Mouse (Mus musculus): ENCODE data around the gene Fads3. TPM values are rescaled to one million over a fixed set of nuclear protein-coding genes. Genes with fewer than 3 reads are reported as not detected.
A peak's percentile ranks its signal among the peaks of the same experiment; 100 is the strongest.

Fads3 gene
- polyA plus RNA-seq, 1 experiment from 2014 or later = 79.6 TPM

DNA sequence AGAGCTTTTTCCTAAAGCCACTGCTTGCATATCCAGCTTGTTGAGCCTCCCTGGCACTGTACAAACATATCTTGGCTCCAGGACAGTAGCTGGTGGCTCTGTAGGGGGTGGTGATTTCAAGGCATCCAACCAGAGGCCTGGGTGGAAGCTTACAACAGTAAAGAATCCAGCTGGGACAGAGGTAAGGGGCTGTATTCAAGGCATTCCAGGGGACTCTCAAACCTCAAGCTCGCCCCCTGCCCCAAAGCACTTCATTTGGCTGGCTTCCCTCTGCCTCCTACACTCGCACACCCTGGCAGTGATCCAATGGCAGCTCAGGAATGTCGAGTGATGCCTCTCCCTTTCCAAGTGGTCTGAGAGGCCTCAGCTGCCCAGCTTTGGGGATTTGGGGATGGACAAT is 2.5 kb upstream of the Fads3 start:
- ATAC-seq = peak; percentile 61
- H3K9me3 ChIP-seq (ENCODE audit: low read length) = no peaks in the 10 kb centered on the region
- peaks cover 26% of the 10 kb centered on the region; the same call in 1 of the 2 replicates for H3K4me1 ChIP-seq (ENCODE audit: insufficient read depth, low read depth, low read length)
- 0 out of 2 replicates have a peak, but pooled peaks have one; percentile 11 for TF ChIP-seq CTCF (IDR thresholded peaks at IDR 0.05)
- peak; percentile 87 for TF ChIP-seq EP300 (IDR thresholded peaks at IDR 0.05)
- H3K4me3 ChIP-seq (ENCODE audit: low read depth, low read length) = no peak overlapping the region
- DNase-seq (ENCODE audit: low spot score) = peak; percentile 93
- 0 out of 2 replicates have a peak overlapping the region, but pooled peaks have one; percentile 19 for H3K4me2 ChIP-seq (replicated peaks; ENCODE audit: low read depth, low read length)
- no peaks in the 10 kb centered on the region for H3K36me3 ChIP-seq (ENCODE audit: insufficient read depth, low read length)
- 9% methylated on average over 3 of the region's 3 CpGs for WGBS
- H3K9ac ChIP-seq (replicated peaks; ENCODE audit: low read depth) = no peak overlapping the region
- H3K27me3 ChIP-seq (replicated peaks; ENCODE audit: insufficient read depth, low read length) = no peaks in the 10 kb centered on the region
- H3K27ac ChIP-seq (ENCODE audit: low read length) = peak overlapping the region; percentile 90

GRCm38 (mm10) chr19:10039615-10040014 is 1.8 kb upstream of the Fads3 start:
- Histone ChIP-seq H3K36me3 (ENCODE audit: insufficient read depth, low read length) (no peaks in the 10 kb centered on the region), H3K4me2 (replicated peaks; ENCODE audit: low read depth, low read length) (0 out of 2 replicates have a peak overlapping the region, but pooled peaks have one; percentile 9), H3K9me3 (ENCODE audit: low read length) (no peaks in the 10 kb centered on the region), H3K4me1 (ENCODE audit: insufficient read depth, low read depth, low read length) (peaks cover 30% of the 10 kb centered on the region; the same call in 1 of the 2 replicates), H3K27me3 (replicated peaks; ENCODE audit: insufficient read depth, low read length) (no peaks in the 10 kb centered on the region), H3K4me3 (ENCODE audit: low read depth, low read length) (no peak overlapping the region), H3K27ac (ENCODE audit: low read length) (peak overlapping the region; percentile 90), H3K9ac (replicated peaks; ENCODE audit: low read depth) (no peak overlapping the region)
- ATAC-seq (peak; percentile 1; the same call in 1 of the 2 replicates), DNase-seq (ENCODE audit: low spot score) (peak; percentile 68)
- TF ChIP-seq EP300 (IDR thresholded peaks at IDR 0.05) (no peak), CTCF (IDR thresholded peaks at IDR 0.05) (peak; percentile 67)
- 59% methylated on average over 2 of the region's 2 CpGs for WGBS

GRCm38 (mm10) chr19:10040866-10041387 is 442 bp upstream of the Fads3 start:
- DNase-seq (ENCODE audit: low spot score) = no peak
- 11% methylated on average over 14 of the region's 20 CpGs for WGBS
- Histone ChIP-seq H3K9ac (replicated peaks; ENCODE audit: low read depth) (peak overlapping the region; percentile 58; the same call in 1 of the 2 replicates), H3K4me3 (ENCODE audit: low read depth, low read length) (peak overlapping the region; percentile 82), H3K9me3 (ENCODE audit: low read length) (no peaks in the 10 kb centered on the region), H3K36me3 (ENCODE audit: insufficient read depth, low read length) (no peaks in the 10 kb centered on the region), H3K27ac (ENCODE audit: low read length) (peak overlapping the region; percentile 90), H3K27me3 (replicated peaks; ENCODE audit: insufficient read depth, low read length) (no peaks in the 10 kb centered on the region), H3K4me2 (replicated peaks; ENCODE audit: low read depth, low read length) (peak overlapping the region; percentile 92), H3K4me1 (ENCODE audit: insufficient read depth, low read depth, low read length) (peaks cover 40% of the 10 kb centered on the region; the same call in 1 of the 2 replicates)
- ATAC-seq = no peak
- TF ChIP-seq CTCF (IDR thresholded peaks at IDR 0.05) (no peak), EP300 (IDR thresholded peaks at IDR 0.05) (no peak)

- Histone ChIP-seq H3K27ac (ENCODE audit: low read length) (peak overlapping the region; percentile 90), H3K36me3 (ENCODE audit: insufficient read depth, low read length) (no peaks in the 10 kb centered on the region), H3K4me2 (replicated peaks; ENCODE audit: low read depth, low read length) (peak overlapping the region; percentile 92), H3K4me3 (ENCODE audit: low read depth, low read length) (peak overlapping the region; percentile 82), H3K9me3 (ENCODE audit: low read length) (no peaks in the 10 kb centered on the region), H3K4me1 (ENCODE audit: insufficient read depth, low read depth, low read length) (peaks cover 52% of the 10 kb centered on the region; the same call in 1 of the 2 replicates), H3K9ac (replicated peaks; ENCODE audit: low read depth) (peak overlapping the region; percentile 58), H3K27me3 (replicated peaks; ENCODE audit: insufficient read depth, low read length) (no peaks in the 10 kb centered on the region)
- TF ChIP-seq EP300 (IDR thresholded peaks at IDR 0.05) (no peak), CTCF (IDR thresholded peaks at IDR 0.05) (no peak)
- ATAC-seq (peak; percentile 14), DNase-seq (ENCODE audit: low spot score) (peak; percentile 74)
- 22% methylated on average over 6 of the region's 6 CpGs for WGBS
These were observed 863 bp downstream of the Fads3 start for GRCm38 (mm10) chr19:10042232-10042631.

DNA sequence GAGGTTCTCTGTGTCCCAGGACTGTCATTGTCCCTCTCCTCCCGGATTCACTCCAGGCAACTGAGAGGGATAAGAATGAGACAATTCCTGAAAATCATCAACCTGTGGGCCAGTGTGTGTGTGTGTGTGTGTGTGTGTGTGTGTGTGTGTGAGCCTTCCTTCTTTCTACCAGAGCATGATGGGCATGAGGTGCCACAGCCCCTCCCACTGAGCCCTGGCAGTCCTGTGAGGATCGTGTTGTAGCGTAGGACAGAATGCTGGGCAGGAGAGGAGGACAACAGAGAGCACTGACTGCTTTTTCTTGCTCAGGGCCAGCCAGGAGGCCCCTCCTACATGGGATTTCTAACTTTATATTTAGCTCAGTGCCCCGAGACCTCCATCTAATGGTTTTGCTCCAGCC is 1.4 kb downstream of the Fads3 start:
- DNase-seq (ENCODE audit: low spot score) = no peak
- no peak for TF ChIP-seq EP300 (IDR thresholded peaks at IDR 0.05)
- TF ChIP-seq CTCF (IDR thresholded peaks at IDR 0.05) = no peak
- H3K4me3 ChIP-seq (ENCODE audit: low read depth, low read length) = peak overlapping the region; percentile 82
- no peaks in the 10 kb centered on the region for H3K9me3 ChIP-seq (ENCODE audit: low read length)
- 44% methylated on average over 4 of the region's 4 CpGs for WGBS
- H3K9ac ChIP-seq (replicated peaks; ENCODE audit: low read depth) = peak overlapping the region; percentile 58
- H3K4me1 ChIP-seq (ENCODE audit: insufficient read depth, low read depth, low read length) = peaks cover 53% of the 10 kb centered on the region; the same call in 1 of the 2 replicates
- no peak for ATAC-seq
- H3K36me3 ChIP-seq (ENCODE audit: insufficient read depth, low read length) = no peaks in the 10 kb centered on the region
- H3K27me3 ChIP-seq (replicated peaks; ENCODE audit: insufficient read depth, low read length) = no peaks in the 10 kb centered on the region
- H3K27ac ChIP-seq (ENCODE audit: low read length) = peak overlapping the region; percentile 90
- peak overlapping the region; percentile 92 for H3K4me2 ChIP-seq (replicated peaks; ENCODE audit: low read depth, low read length)

GRCm38 (mm10) chr19:10043643-10044042 is 2.3 kb downstream of the Fads3 start:
- Histone ChIP-seq H3K27ac (ENCODE audit: low read length) (peak overlapping the region; percentile 90; the same call in 1 of the 2 replicates), H3K4me1 (ENCODE audit: insufficient read depth, low read depth, low read length) (peaks cover 53% of the 10 kb centered on the region; the same call in 1 of the 2 replicates), H3K4me3 (ENCODE audit: low read depth, low read length) (0 out of 2 replicates have a peak overlapping the region, but pooled peaks have one; percentile 8), H3K4me2 (replicated peaks; ENCODE audit: low read depth, low read length) (peak overlapping the region; percentile 92), H3K9ac (replicated peaks; ENCODE audit: low read depth) (no peak overlapping the region), H3K36me3 (ENCODE audit: insufficient read depth, low read length) (no peaks in the 10 kb centered on the region), H3K27me3 (replicated peaks; ENCODE audit: insufficient read depth, low read length) (no peaks in the 10 kb centered on the region), H3K9me3 (ENCODE audit: low read length) (no peaks in the 10 kb centered on the region)
- ATAC-seq = no peak
- peak; percentile 18; the same call in 1 of the 2 replicates for TF ChIP-seq EP300 (IDR thresholded peaks at IDR 0.05)
- TF ChIP-seq CTCF (IDR thresholded peaks at IDR 0.05) = peak; percentile 28
- DNase-seq (ENCODE audit: low spot score) = peak; percentile 71

Data from lung, postnatal 0 days (tissue).